Mouse (Mus musculus) liver, adult 2 months (tissue): ENCODE data around the gene Tsen54. TPM values are rescaled to one million over a fixed set of nuclear protein-coding genes. Genes with fewer than 3 reads are reported as not detected.

Experiments
- DNase-seq: peaks from one replicate; pipeline ENCODE4 v3.0.0-alpha.2; 2011; ENCODE audit warnings: low read depth, low spot score; ENCODE audit errors: extremely low read depth
- H3K27ac ChIP-seq: fragments of 200-500 bp; replicated peaks from 2 replicates; pipeline ENCODE4 v1.5.1; 2012; ENCODE audit warnings: low read depth, mild to moderate bottlenecking, control low read depth, inconsistent platforms, low read length; ENCODE audit not compliant: insufficient read depth
- H3K27me3 ChIP-seq: fragments of 200-500 bp; 2 replicates; pipeline ENCODE4 v1.6.1; 2012; ENCODE audit warnings: mild to moderate bottlenecking, moderate library complexity, low read length, inconsistent platforms; ENCODE audit not compliant: control insufficient read depth, insufficient read depth
- H3K36me3 ChIP-seq: fragments of 200-500 bp; 2 replicates; pipeline ENCODE4 v1.6.1; 2012; ENCODE audit warnings: low read length, inconsistent platforms; ENCODE audit not compliant: control insufficient read depth, insufficient read depth
- H3K4me1 ChIP-seq: fragments of 200-500 bp; 2 replicates; pipeline ENCODE4 v1.6.1; 2011; ENCODE audit warnings: low read length; ENCODE audit not compliant: control insufficient read depth, insufficient read depth
- H3K4me3 ChIP-seq: fragments of 200-500 bp; 2 replicates; pipeline ENCODE4 v1.5.1; 2011; ENCODE audit warnings: low read depth, mild to moderate bottlenecking, control low read depth, low read length, moderate library complexity; ENCODE audit not compliant: insufficient read depth
- H3K79me2 ChIP-seq: fragments of 200-500 bp; 2 replicates; pipeline ENCODE4 v1.6.1; 2012; ENCODE audit warnings: inconsistent platforms, mild to moderate bottlenecking, low read length, moderate library complexity; ENCODE audit not compliant: control insufficient read depth, insufficient read depth
- H3K9ac ChIP-seq: fragments of 200-500 bp; 2 replicates; pipeline ENCODE4 v1.6.1; 2012; ENCODE audit warnings: low read depth, mild to moderate bottlenecking, control low read depth, inconsistent platforms, low read length
- CTCF ChIP-seq: fragments of 200-500 bp; IDR thresholded peaks from 2 replicates; pipeline ENCODE4 v1.5.1; 2011; ENCODE audit warnings: low read depth, low read length, control low read depth
- POLR2A ChIP-seq: fragments of 200-500 bp; IDR thresholded peaks from 2 replicates; pipeline ENCODE4 v1.6.1; 2011; ENCODE audit warnings: low read length, control low read depth; ENCODE audit not compliant: insufficient read depth; ENCODE audit errors: extremely low read depth
- WGBS: fragments of 180-500 bp; shearing (Covaris S2); methylation state at CpG from one replicate; pipeline ENCODE4 v1.1.7; 2018; 5-methylcytosine and 5-hydroxymethylcytosine counted together
- polyA plus RNA-seq: library from polyadenylated mRNA; depleted of rRNA; stranded (reverse); fragments of >200 nt; gene quantifications from 2 replicates; pipeline ENCODE4 v1.2.3, GENCODE M21; 2012
- total RNA-seq: library from RNA; depleted of rRNA; stranded (reverse); fragments of >200 nt; gene quantifications from 2 replicates; pipeline ENCODE4 v1.2.3, GENCODE M21; 2014

Tsen54 gene
- total and polyA plus RNA-seq, 2 experiments = 4.0 to 15.6 TPM

- no peak overlapping the region for H3K27ac ChIP-seq
Observed at GRCm38 (mm10) chr11:115839732-115840131, 25.2 kb downstream of the Tsen54 start.

GRCm38 (mm10) chr11:115841044-115841443 lies 26.5 kb downstream of the Tsen54 start:
- no peak for DNase-seq
- H3K79me2 ChIP-seq = peaks cover 5% of the 10 kb centered on the region; the same call in 1 of the 2 replicates
- no peak overlapping the region for H3K9ac ChIP-seq
- H3K27me3 ChIP-seq = no peaks in the 10 kb centered on the region
- H3K4me3 ChIP-seq = no peak overlapping the region
- H3K27ac ChIP-seq = no peak overlapping the region
- 91% methylated on average over 6 of the region's 6 CpGs for WGBS
- peaks cover 32% of the 10 kb centered on the region for H3K4me1 ChIP-seq
- peaks cover 6% of the 10 kb centered on the region; the same call in 1 of the 2 replicates for H3K36me3 ChIP-seq
- TF ChIP-seq POLR2A (no peak), CTCF (peak; percentile 50)

More at GRCm38 (mm10) chr11:115839732-115840131, 25.2 kb downstream of the Tsen54 start:
- Histone ChIP-seq H3K36me3 (no peaks in the 10 kb centered on the region), H3K79me2 (peaks cover 5% of the 10 kb centered on the region; the same call in 1 of the 2 replicates), H3K4me1 (peaks cover 32% of the 10 kb centered on the region), H3K9ac (no peak overlapping the region), H3K4me3 (no peak overlapping the region), H3K27me3 (no peaks in the 10 kb centered on the region)
- no peak for DNase-seq
- WGBS = 80% methylated on average over 3 of the region's 3 CpGs
- TF ChIP-seq POLR2A (no peak), CTCF (no peak)

DNA sequence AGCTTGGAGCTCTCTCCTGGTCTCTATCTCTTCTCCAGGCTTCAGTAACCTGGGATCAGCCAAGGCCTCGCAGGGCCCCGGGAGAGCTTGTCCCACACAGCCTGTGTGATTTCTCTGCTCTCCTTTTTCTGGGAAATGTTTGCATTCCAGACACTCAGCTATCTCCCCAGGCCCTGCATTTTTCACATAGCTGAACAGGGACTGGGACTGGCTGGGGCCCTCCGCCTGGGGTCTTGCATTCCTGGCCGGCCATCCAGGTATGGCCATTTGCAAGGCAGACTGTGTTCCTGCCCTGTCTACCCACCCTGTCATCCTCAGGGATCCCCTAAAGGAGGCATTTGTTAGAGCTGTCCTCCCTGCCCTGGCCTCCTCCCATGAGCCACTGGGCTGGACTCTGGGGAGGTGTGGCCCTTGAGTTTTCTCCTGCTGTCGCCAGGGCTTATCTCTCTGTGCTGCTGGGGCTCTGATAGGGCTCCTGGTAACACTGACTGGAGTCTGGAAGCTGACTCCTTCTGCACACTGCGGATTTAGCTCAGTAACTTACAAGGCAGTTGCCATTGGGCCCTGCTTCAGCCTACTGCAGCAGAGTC lies 27.5 kb downstream of the Tsen54 start:
- Histone ChIP-seq H3K36me3 (peaks cover 8% of the 10 kb centered on the region; the same call in 1 of the 2 replicates), H3K79me2 (peaks cover 5% of the 10 kb centered on the region; the same call in 1 of the 2 replicates), H3K4me1 (peaks cover 32% of the 10 kb centered on the region), H3K4me3 (no peak overlapping the region), H3K27ac (peak overlapping the region; percentile 65), H3K27me3 (no peaks in the 10 kb centered on the region), H3K9ac (0 out of 2 replicates have a peak overlapping the region, but pooled peaks have one; percentile 12)
- TF ChIP-seq CTCF = no peak
- whole genome bisulfite sequencing = 28% methylated on average over 6 of the region's 6 CpGs
- DNase-seq = peak; percentile 77

DNA sequence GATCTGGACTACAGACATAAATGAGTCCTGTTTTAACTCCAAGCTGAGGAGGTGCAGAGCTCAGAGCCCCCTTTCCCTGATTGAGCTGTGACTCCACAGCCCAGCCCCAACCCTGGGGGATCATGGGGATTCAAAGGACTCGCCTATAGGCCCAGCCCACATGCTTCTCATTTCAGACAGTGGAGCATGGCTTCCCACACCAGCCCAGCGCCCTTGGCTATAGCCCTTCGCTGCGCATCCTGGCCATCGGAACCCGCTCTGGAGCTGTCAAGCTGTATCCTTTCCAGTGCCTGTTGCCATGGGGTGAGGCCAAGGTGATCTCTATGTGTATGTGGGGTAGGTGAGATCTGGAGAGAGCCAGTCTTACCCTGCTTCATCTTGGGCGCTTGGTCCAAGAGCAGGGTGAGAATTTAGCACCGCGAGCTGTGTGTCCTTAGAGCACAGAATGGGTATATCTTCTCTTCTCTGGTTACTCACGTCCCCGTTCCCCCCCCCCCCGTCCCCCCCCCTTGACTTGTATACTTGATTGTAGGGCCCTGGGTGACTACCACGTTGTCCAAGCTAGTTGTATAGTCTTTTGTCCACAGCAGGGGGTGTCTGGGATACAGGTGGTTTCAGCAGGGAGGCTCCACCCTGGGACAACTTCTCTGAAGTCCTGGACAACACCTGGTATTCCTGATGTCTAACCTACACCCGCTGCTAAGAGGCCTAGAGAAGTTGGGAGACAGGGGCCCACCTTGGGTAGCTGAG lies 28.8 kb downstream of the Tsen54 start:
- peaks cover 23% of the 10 kb centered on the region for H3K4me1 ChIP-seq

DNA sequence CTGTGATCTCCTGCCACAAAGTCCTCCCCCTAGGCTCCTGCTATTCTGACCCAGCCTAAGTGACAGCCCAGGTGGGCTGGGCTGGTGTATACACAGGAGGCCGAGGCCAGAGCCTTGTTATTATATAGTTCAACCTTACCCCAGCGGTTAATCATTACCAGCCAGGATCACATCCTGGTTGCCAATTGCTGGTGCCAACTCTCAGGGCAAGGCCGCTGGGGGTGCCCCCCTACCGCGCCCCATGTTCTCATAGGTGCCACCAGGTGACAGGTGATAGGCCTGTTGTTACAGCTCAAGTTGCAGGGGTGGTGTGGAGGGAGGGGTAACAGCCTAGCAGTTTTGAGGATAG lies 29.3 kb downstream of the Tsen54 start:
- Histone ChIP-seq H3K9ac (no peak overlapping the region), H3K27me3 (no peaks in the 10 kb centered on the region), H3K79me2 (no peaks in the 10 kb centered on the region; the same call in 1 of the 2 replicates), H3K36me3 (peaks cover 10% of the 10 kb centered on the region; the same call in 1 of the 2 replicates), H3K27ac (peak overlapping the region; percentile 32; the same call in 1 of the 2 replicates), H3K4me1 (peaks cover 17% of the 10 kb centered on the region), H3K4me3 (no peak overlapping the region)
- DNase-seq = peak; percentile 81
- WGBS = 39% methylated on average over 5 of the region's 5 CpGs
- TF ChIP-seq POLR2A (no peak), CTCF (no peak)

More for the DNA sequence above, 28.8 kb downstream of the Tsen54 start:
- Histone ChIP-seq H3K27ac (peak overlapping the region; percentile 32; the same call in 1 of the 2 replicates), H3K79me2 (peaks cover 5% of the 10 kb centered on the region; the same call in 1 of the 2 replicates), H3K36me3 (peaks cover 10% of the 10 kb centered on the region; the same call in 1 of the 2 replicates), H3K27me3 (no peaks in the 10 kb centered on the region), H3K4me3 (no peak overlapping the region), H3K9ac (no peak overlapping the region)
- no peak for TF ChIP-seq POLR2A
- TF ChIP-seq CTCF = no peak
- 77% methylated on average over 12 of the region's 14 CpGs for WGBS
- no peak for DNase-seq

GRCm38 (mm10) chr11:115844240-115844639 lies 29.7 kb downstream of the Tsen54 start:
- Histone ChIP-seq H3K4me3 (no peak overlapping the region), H3K4me1 (peaks cover 17% of the 10 kb centered on the region), H3K27me3 (no peaks in the 10 kb centered on the region), H3K36me3 (peaks cover 10% of the 10 kb centered on the region; the same call in 1 of the 2 replicates), H3K27ac (peak overlapping the region; percentile 6; the same call in 1 of the 2 replicates), H3K79me2 (no peaks in the 10 kb centered on the region; the same call in 1 of the 2 replicates), H3K9ac (peak overlapping the region; percentile 25; the same call in 1 of the 2 replicates)
- 55% methylated on average over 8 of the region's 8 CpGs for WGBS
- DNase-seq = no peak
- TF ChIP-seq CTCF (no peak), POLR2A (no peak)
